Mouse (Mus musculus): Measurements from ENCODE around the gene Ick. TPM values are rescaled to one million over a fixed set of nuclear protein-coding genes. Genes with fewer than 3 reads are reported as not detected.
A peak's percentile ranks its signal among the peaks of the same experiment; 100 is the strongest.
"Not testable (repeated sequence)": the region's sequence is repeated elsewhere in the genome, so short reads cannot be mapped to it uniquely, and the experiment has no call there.

Ick gene
- polyA plus RNA-seq, 1 experiment from 2014 or later, result 7.0 TPM

- peaks cover 13% of the 10 kb centered on the region for H3K4me1 ChIP-seq
- peak overlapping the region; percentile 87 for H3K9ac ChIP-seq
- no peaks in the 10 kb centered on the region for H3K36me3 ChIP-seq
- peak overlapping the region; percentile 77 for H3K4me2 ChIP-seq
- H3K9me3 ChIP-seq (replicated peaks), result no peaks in the 10 kb centered on the region
- 2% methylated on average over 22 of the region's 22 CpGs for WGBS (ENCODE audit: insufficient replicate concordance)
- H3K27me3 ChIP-seq (replicated peaks), result no peaks in the 10 kb centered on the region
- peak overlapping the region; percentile 99 for H3K27ac ChIP-seq
- peak; percentile 42 for ATAC-seq
- H3K4me3 ChIP-seq, result peak overlapping the region; percentile 76
Measured at GRCm38 (mm10) chr9:78176201-78176727, 67.3 kb downstream of the Ick start.

GRCm38 (mm10) chr9:78176831-78177230 is 67.8 kb downstream of the Ick start:
- Histone ChIP-seq H3K27ac (peak overlapping the region; percentile 99), H3K27me3 (replicated peaks) (no peaks in the 10 kb centered on the region), H3K4me3 (peak overlapping the region; percentile 76), H3K4me1 (peaks cover 13% of the 10 kb centered on the region), H3K9me3 (replicated peaks) (no peaks in the 10 kb centered on the region), H3K4me2 (peak overlapping the region; percentile 77), H3K9ac (peak overlapping the region; percentile 87), H3K36me3 (no peaks in the 10 kb centered on the region)
- ATAC-seq, result no peak
- 31% methylated on average over 7 of the region's 7 CpGs for WGBS (ENCODE audit: insufficient replicate concordance)

GRCm38 (mm10) chr9:78178197-78178596 is 69.2 kb downstream of the Ick start:
- Histone ChIP-seq H3K9me3 (replicated peaks) (no peaks in the 10 kb centered on the region), H3K4me2 (no peak overlapping the region), H3K4me3 (no peak overlapping the region), H3K4me1 (peaks cover 13% of the 10 kb centered on the region), H3K36me3 (no peaks in the 10 kb centered on the region), H3K9ac (no peak overlapping the region), H3K27ac (no peak overlapping the region), H3K27me3 (replicated peaks) (no peaks in the 10 kb centered on the region)
- 71% methylated on average over 5 of the region's 5 CpGs for WGBS (ENCODE audit: insufficient replicate concordance)
- ATAC-seq, result no peak

GRCm38 (mm10) chr9:78179071-78179470 is 70.1 kb downstream of the Ick start:
- Histone ChIP-seq H3K27ac (no peak overlapping the region), H3K4me2 (no peak overlapping the region), H3K36me3 (no peaks in the 10 kb centered on the region), H3K9ac (no peak overlapping the region), H3K4me1 (peaks cover 16% of the 10 kb centered on the region), H3K4me3 (no peak overlapping the region), H3K27me3 (replicated peaks) (no peaks in the 10 kb centered on the region), H3K9me3 (replicated peaks) (no peaks in the 10 kb centered on the region)
- ATAC-seq, result no peak
- WGBS (ENCODE audit: insufficient replicate concordance), result 77% methylated on average over 2 of the region's 2 CpGs

- H3K4me2 ChIP-seq; H3K27ac ChIP-seq; H3K9me3 ChIP-seq (replicated peaks); H3K9ac ChIP-seq; H3K27me3 ChIP-seq (replicated peaks); H3K4me3 ChIP-seq; H3K36me3 ChIP-seq; H3K4me1 ChIP-seq; ATAC-seq: not testable (repeated sequence)
- WGBS (ENCODE audit: insufficient replicate concordance), result 81% methylated on average over 5 of the region's 7 CpGs
Measured at GRCm38 (mm10) chr9:78182474-78182873, 73.5 kb downstream of the Ick start, which contains the start of gene Gsta4. TSS of gene Gsta4 (plus strand) at chr9:78182774.

GRCm38 (mm10) chr9:78185686-78186085 is 76.7 kb downstream of the Ick start:
- 87% methylated on average over 9 of the region's 9 CpGs for WGBS (ENCODE audit: insufficient replicate concordance)
- no peak overlapping the region for H3K4me3 ChIP-seq

GRCm38 (mm10) chr9:78188910-78189309 is 79.9 kb downstream of the Ick start:
- ATAC-seq, result peak; percentile 81
- Histone ChIP-seq H3K27ac (peak overlapping the region; percentile 82), H3K4me1 (peaks cover 66% of the 10 kb centered on the region), H3K4me2 (peak overlapping the region; percentile 36), H3K9ac (peak overlapping the region; percentile 46), H3K4me3 (no peak overlapping the region), H3K27me3 (replicated peaks) (no peaks in the 10 kb centered on the region), H3K36me3 (no peaks in the 10 kb centered on the region), H3K9me3 (replicated peaks) (no peaks in the 10 kb centered on the region)
- 31% methylated on average over 8 of the region's 8 CpGs for WGBS (ENCODE audit: insufficient replicate concordance)

More at GRCm38 (mm10) chr9:78185686-78186085, 76.7 kb downstream of the Ick start:
- Histone ChIP-seq H3K9ac (no peak overlapping the region), H3K27me3 (replicated peaks) (no peaks in the 10 kb centered on the region), H3K27ac (no peak overlapping the region), H3K4me2 (no peak overlapping the region), H3K4me1 (peaks cover 36% of the 10 kb centered on the region), H3K36me3 (no peaks in the 10 kb centered on the region), H3K9me3 (replicated peaks) (no peaks in the 10 kb centered on the region)
- no peak for ATAC-seq

GRCm38 (mm10) chr9:78190651-78191634 is 82.0 kb downstream of the Ick start:
- no peaks in the 10 kb centered on the region for H3K9me3 ChIP-seq (replicated peaks)
- H3K27me3 ChIP-seq (replicated peaks), result no peaks in the 10 kb centered on the region
- H3K4me2 ChIP-seq, result peak overlapping the region; percentile 80
- peaks cover 61% of the 10 kb centered on the region for H3K4me1 ChIP-seq
- peak overlapping the region; percentile 64 for H3K27ac ChIP-seq
- H3K9ac ChIP-seq, result peak overlapping the region; percentile 64
- no peaks in the 10 kb centered on the region for H3K36me3 ChIP-seq
- peak overlapping the region; percentile 51 for H3K4me3 ChIP-seq
- WGBS (ENCODE audit: insufficient replicate concordance), result 11% methylated on average over 19 of the region's 19 CpGs
- 0 out of 2 replicates have a peak, but pooled peaks have one; percentile 6 for ATAC-seq

- Histone ChIP-seq H3K4me1 (peaks cover 61% of the 10 kb centered on the region), H3K4me3 (peak overlapping the region; percentile 51), H3K4me2 (peak overlapping the region; percentile 80), H3K27me3 (replicated peaks) (no peaks in the 10 kb centered on the region), H3K9me3 (replicated peaks) (no peaks in the 10 kb centered on the region), H3K36me3 (no peaks in the 10 kb centered on the region), H3K9ac (peak overlapping the region; percentile 64), H3K27ac (peak overlapping the region; percentile 64)
- WGBS (ENCODE audit: insufficient replicate concordance), result under 1% methylated on average over 18 of the region's 18 CpGs
- peak; percentile 67 for ATAC-seq
Measured at GRCm38 (mm10) chr9:78191736-78192135, 82.7 kb downstream of the Ick start.

GRCm38 (mm10) chr9:78193902-78194597 is 85.1 kb downstream of the Ick start:
- WGBS (ENCODE audit: insufficient replicate concordance), result 38% methylated on average over 9 of the region's 9 CpGs
- ATAC-seq, result no peak
- H3K4me2 ChIP-seq, result no peak overlapping the region

GRCm38 (mm10) chr9:78195034-78195433 is 86.0 kb downstream of the Ick start:
- ATAC-seq, result no peak
- no peak overlapping the region for H3K4me2 ChIP-seq
- no peaks in the 10 kb centered on the region for H3K9me3 ChIP-seq (replicated peaks)
- H3K4me1 ChIP-seq, result peaks cover 38% of the 10 kb centered on the region
- H3K27me3 ChIP-seq (replicated peaks), result no peaks in the 10 kb centered on the region
- no peak overlapping the region for H3K27ac ChIP-seq
- no peaks in the 10 kb centered on the region for H3K36me3 ChIP-seq
- H3K9ac ChIP-seq, result no peak overlapping the region
- H3K4me3 ChIP-seq, result no peak overlapping the region
- WGBS (ENCODE audit: insufficient replicate concordance), result 82% methylated on average over 11 of the region's 11 CpGs

More at GRCm38 (mm10) chr9:78193902-78194597, 85.1 kb downstream of the Ick start:
- H3K9me3 ChIP-seq (replicated peaks), result no peaks in the 10 kb centered on the region
- no peaks in the 10 kb centered on the region for H3K27me3 ChIP-seq (replicated peaks)
- H3K27ac ChIP-seq, result no peak overlapping the region
- H3K9ac ChIP-seq, result no peak overlapping the region
- H3K4me3 ChIP-seq, result no peak overlapping the region
- peaks cover 48% of the 10 kb centered on the region for H3K4me1 ChIP-seq
- H3K36me3 ChIP-seq, result no peaks in the 10 kb centered on the region

All from liver, embryonic 12.5 days (tissue).